Mouse (Mus musculus): ENCODE data around the gene Mrps21.
"Not testable (repeated sequence)": the region's sequence is repeated elsewhere in the genome, so short reads cannot be mapped to it uniquely, and the experiment has no call there.

Mrps21 gene

GRCm38 (mm10) chr3:95871392-95871867 lies at the start of gene Mrps21:
Gene Mrps21 (minus strand): TSS chr3:95871519.
- in situ Hi-C loops (cut with MboI, MseI), result no loop called here

- in situ Hi-C loops (cut with MboI, MseI), result not testable (repeated sequence)
Observed at GRCm38 (mm10) chr3:95920532-95920931, 49.2 kb upstream of the Mrps21 start.

GRCm38 (mm10) chr3:95916760-95917159 lies 45.4 kb upstream of the Mrps21 start:
- in situ Hi-C loops (cut with MboI, MseI), result no loop called here

- in situ Hi-C loops (cut with MboI, MseI), result no loop called here
Observed at GRCm38 (mm10) chr3:95914706-95915105, 43.4 kb upstream of the Mrps21 start.

- in situ Hi-C loops (cut with MboI, MseI), result no loop called here
Observed at GRCm38 (mm10) chr3:95907613-95908012, 36.3 kb upstream of the Mrps21 start.

DNA sequence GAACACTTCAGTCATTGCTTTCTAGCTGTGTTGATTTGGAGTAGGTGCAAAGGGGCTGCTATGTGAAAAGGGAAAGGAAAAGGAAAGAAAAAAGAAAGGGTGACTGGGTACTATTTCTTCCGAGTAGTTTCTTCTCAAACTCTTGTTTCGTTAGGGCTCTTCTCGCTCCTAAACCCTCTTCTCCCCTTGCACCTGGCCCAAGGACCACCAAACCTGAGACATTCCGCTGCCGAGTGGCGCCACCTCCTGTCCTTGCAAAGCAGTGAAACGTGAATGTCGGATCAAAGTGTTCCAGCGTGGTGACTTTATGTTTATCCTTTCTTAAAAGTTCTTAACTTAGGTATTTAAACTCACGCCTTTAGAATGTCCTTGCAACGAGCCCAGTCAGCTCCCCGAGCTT lies 35.5 kb upstream of the Mrps21 start:
- in situ Hi-C loops (cut with MboI, MseI), result no loop called here

DNA sequence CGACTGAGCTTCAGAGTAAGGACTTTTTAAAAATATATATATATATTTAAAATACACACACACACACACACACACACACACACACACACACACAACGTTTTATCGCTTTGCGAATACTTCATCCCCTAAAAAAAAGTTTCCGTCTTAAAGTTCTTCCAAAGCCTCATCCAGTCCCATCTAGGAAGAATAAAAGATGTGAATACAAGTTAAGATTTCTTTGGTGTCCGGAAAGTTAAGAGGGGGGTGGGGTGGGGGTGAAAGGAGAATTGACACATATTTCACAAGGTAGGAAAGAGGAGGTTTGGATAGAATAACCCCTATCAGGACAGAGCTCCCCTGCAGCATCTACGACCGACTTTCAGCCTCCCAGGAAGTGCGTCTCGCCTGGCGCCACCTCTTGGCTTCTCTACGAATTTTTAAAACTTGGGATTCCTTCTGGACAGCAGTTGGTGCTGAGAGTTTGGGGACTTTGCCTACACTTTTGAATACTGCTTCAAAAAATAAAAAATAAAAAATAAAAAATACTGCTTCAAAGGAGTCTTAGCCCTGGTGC lies 34.7 kb upstream of the Mrps21 start:
- in situ Hi-C loops (cut with MboI, MseI), result no loop called here

- in situ Hi-C loops (cut with MboI, MseI), result no loop called here
Observed at GRCm38 (mm10) chr3:95905146-95905939, 34.0 kb upstream of the Mrps21 start.

DNA sequence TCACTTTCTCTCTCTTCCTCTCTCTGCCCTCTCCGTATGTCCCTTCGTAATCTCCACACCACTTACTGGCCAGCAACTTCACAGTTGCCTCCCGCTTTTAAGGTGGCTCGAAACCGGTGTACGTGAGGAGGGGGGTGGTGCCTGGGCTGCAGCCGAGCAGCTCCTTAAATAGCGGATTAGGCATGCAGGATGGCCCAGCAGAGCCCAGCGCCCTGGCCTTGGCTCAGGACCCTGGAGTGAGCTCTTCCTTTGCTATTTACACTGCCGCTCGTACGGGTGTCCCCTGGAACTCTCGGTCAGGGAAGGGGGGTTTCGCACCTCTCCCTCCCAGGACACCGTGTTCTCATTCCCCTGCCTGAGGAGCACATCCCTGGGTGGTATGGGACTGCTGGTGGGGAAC lies 33.2 kb upstream of the Mrps21 start, which contains the start of gene Car14:
Car14 (minus strand) TSS at position 124 of the 400 bp plus-strand sequence.
- in situ Hi-C loops (cut with MboI, MseI), result loop anchor here (5.0 kb wide), 1 partner anchor 37 kb away; no protein-coding TSS in a partner anchor

DNA sequence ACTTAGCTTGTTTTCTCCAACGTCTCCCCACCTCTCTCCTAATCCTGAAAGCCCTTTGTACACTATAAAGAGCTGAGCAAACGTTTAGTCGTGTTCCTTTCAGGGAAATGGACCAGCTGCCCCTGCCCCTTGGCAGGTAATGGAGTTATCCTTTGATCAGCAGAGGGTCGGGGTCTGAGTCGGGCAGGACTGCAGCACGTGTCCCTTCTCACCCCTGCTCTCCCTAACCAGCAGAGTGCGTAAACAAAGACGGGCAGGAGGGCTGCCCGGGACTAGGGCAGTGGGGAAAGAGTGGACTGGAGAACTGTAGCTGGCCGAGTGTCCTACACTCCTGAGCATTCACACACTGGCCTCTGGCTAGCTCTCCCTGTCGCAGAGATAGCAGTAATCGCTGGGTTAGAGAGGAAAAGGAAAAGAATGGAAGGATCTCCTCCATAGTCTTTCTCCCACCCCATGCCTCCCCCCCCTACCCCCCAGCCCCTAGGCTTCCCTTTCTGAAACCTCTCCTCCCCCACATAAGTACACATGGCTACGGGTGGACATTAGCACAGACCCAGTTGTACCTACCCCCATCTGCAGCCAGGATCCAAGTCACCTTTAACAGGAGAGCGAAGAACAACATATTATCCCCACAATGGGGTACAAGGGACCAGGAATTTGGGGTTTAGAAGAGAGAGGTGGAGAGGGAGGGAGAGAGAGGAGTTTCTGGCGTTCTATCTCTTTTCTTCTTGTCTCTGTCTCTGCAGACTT lies 32.6 kb upstream of the Mrps21 start:
- in situ Hi-C loops (cut with MboI, MseI), result loop anchor here (5.0 kb wide), 1 partner anchor 37 kb away; no protein-coding TSS in a partner anchor

- in situ Hi-C loops (cut with MboI, MseI), result loop anchor here (5.0 kb wide), 1 partner anchor 35 kb away; no protein-coding TSS in a partner anchor
Observed at GRCm38 (mm10) chr3:95902643-95903042, 31.3 kb upstream of the Mrps21 start.

DNA sequence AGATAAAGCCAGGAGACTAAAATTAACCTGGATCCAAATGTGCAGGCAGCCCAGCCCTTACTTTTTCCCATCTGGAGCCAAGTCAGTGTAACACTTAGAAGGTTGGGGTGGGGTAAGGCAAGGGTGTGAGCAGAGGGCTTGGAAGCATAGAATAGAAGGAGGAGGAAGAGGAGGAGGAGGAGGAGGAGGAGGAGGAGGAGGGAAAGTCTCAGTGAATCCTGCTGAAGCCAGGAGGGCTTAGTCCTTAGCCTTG lies 31.0 kb upstream of the Mrps21 start:
- in situ Hi-C loops (cut with MboI, MseI), result loop anchor here (5.0 kb wide), 1 partner anchor 35 kb away; no protein-coding TSS in a partner anchor

DNA sequence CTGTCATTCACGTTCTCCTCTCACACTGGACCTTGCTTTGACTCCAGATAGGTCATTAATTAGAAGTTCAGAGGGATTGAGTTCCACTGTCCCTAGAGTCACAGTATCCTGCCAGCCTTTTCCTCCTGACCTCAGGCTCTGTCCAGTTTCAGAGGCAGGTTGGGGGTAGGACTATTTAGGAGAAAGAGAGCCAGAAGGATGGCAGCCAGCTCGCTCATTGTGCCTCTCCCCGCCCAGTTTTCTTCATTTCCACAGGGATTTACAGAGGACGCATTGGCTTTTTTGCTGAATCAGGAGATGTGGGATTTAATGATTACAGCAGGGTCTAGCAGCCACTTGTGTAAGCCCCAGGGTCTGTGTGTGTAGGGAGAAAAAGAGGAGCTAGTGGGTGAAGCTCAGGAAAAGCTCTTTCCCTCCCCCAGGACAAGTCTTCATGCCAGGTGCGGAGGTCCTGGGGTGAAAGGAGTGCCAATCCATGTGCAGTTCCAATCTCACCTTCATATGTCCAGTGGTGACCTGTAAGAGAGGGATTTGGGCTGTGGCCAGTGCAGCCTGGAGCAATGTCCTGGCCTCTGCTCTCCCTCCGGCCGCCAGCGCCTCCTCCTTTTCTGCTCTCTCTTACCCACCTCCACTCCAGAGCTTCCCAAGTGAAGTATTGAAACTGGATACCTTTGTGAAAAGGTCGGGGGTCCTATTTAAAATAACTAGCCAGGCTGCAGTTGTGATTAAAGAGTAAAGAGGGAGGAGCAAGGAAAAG lies 30.5 kb upstream of the Mrps21 start:
- in situ Hi-C loops (cut with MboI, MseI), result loop anchor here (5.0 kb wide), 1 partner anchor 34 kb away; no protein-coding TSS in a partner anchor

DNA sequence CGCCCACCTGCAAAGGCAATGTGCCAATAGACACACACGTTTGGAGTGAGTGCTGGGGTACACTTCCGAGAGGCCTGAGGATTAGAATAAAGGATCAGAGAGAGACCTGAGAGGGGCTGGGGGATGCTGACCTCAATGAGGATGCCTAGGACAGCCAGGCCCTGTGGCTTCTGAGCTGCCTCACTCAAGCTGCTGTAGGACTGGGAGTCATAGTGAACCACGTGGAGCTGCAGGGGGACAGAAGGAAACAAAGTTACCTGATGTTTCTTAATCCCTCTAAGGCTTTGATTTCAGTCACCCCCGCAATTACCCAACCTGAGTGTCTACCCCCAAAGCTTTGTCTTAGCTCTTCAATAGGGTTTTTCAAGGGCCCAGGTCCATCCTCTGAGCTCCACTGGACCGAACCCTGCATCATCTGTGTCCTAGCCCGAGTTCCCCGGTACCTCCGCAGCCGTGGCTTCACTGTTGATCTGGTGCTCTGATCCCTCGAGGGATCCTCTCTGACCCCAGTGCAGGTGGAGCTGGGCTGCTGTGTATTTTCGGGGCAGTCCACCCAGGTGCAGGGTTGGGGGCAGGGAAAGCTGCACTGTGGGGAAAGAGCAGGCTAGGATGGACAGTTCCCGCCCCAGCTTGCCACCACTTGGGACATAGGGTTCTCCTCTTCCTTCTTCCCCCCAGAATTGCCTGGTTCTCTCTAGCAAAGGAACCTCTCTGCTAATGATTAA lies 28.6 kb upstream of the Mrps21 start:
- in situ Hi-C loops (cut with MboI, MseI), result loop anchor here (5.0 kb wide), 1 partner anchor 33 kb away; no protein-coding TSS in a partner anchor

DNA sequence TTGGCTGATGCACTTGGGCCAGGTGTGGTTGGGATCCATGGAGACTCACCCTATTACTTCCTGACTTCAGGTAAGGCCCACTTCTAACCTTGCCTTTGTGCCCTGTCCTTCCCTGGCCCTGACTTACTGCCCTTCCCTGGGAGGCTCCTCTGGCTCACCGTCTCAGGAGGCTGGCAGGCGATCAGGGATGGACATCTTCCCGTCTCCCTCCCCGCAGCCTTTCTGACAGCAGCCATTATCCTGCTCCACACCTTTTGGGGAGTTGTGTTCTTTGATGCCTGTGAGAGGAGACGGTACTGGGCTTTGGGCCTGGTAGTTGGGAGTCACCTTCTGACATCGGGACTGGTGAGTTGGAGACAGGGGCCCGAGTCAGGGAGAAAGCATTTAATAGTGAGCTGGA lies 24.2 kb upstream of the Mrps21 start:
- in situ Hi-C loops (cut with MboI, MseI), result not testable (repeated sequence)

DNA sequence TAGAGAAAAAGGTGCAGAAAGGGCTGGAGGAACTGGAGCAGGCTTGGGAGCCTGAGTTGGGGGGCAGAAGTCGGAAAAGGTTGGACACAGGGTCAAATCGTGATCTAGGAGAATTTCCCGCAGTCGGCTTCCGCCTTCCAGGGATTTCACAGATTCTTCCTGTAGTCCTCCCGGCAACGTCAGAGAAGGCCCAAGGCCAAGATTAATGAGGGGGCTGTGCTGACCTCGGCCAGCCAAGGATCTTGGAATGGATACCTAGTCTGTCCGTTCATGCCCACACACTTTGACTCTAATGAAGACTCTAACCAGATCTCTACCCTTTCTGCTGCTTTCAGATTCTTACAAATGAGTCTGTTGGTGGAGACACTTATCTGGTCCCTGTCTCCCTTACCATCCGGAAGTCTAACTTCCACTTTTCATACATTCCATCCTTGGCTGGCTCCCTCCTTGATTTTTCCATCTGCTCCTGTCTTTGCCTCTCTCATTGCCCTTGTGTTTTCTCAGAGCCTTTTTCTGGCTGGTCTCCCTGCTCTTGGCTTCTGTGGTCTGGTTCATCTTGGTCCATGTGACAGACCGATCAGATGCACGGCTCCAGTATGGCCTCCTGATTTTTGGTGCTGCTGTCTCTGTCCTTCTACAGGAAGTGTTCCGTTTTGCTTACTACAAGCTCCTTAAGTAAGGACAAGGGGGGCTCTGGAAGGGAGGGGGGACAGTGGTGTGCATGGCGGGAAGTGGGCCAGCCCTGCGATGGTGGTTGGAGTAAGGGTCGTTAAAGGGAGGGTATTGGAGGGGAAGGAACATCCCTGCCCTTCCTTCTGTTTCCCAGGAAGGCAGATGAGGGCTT lies 23.2 kb upstream of the Mrps21 start:
- in situ Hi-C loops (cut with MboI, MseI), result no loop called here

DNA sequence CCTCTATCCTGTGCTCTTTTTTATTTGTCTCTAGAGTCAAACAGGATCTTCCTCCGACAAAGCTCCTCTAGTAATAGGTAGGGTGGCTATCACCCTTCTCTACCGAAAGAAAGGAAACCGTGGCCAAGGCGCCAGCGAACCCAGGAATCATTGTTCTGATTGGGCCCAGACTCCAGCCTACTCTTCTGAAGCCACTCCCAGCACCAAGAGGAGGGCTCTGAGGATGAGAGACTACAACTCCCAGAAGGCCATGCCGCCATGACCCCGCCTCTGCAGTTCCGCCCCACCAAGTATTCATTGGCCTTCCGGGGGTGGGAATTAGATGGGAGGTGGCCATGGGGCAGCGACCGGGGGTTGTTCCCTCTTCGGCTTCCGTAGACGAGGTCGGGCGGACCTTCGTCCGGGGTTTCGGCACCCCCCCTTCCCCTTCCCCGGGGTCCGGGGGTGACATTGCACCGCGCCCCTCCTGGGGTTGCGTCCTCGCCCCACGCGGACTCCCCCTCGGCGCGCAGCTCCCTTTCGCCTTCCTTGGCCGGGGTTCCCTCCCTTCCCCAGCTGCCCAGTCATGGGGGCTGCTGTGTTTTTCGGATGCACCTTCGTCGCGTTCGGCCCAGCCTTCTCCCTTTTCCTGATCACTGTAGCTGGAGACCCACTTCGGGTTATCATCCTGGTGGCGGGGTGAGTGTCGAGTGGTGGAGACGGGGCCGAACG lies 22.4 kb upstream of the Mrps21 start, which contains the start of gene Aph1a:
Aph1a (plus strand) TSS at position 364 of the 711 bp plus-strand sequence.
- in situ Hi-C loops (cut with MboI, MseI), result not testable (repeated sequence)

GRCm38 (mm10) chr3:95893126-95893525 lies 21.8 kb upstream of the Mrps21 start:
- in situ Hi-C loops (cut with MboI, MseI), result no loop called here

Data from regulatory T cell (primary cell).